Mouse (Mus musculus) liver, adult 2 months (tissue): ENCODE data around the gene Cx3cr1. TPM values are rescaled to one million over a fixed set of nuclear protein-coding genes. Genes with fewer than 3 reads are reported as not detected.

ENCODE experiments used
- DNase-seq: peaks from one replicate; pipeline ENCODE4 v3.0.0-alpha.2; 2011; ENCODE audit warnings: low read depth, low spot score; ENCODE audit errors: extremely low read depth
- H3K27ac ChIP-seq: fragments of 200-500 bp; replicated peaks from 2 replicates; pipeline ENCODE4 v1.5.1; 2012; ENCODE audit warnings: low read depth, mild to moderate bottlenecking, control low read depth, inconsistent platforms, low read length; ENCODE audit not compliant: insufficient read depth
- H3K27me3 ChIP-seq: fragments of 200-500 bp; 2 replicates; pipeline ENCODE4 v1.6.1; 2012; ENCODE audit warnings: mild to moderate bottlenecking, moderate library complexity, low read length, inconsistent platforms; ENCODE audit not compliant: control insufficient read depth, insufficient read depth
- H3K36me3 ChIP-seq: fragments of 200-500 bp; 2 replicates; pipeline ENCODE4 v1.6.1; 2012; ENCODE audit warnings: low read length, inconsistent platforms; ENCODE audit not compliant: control insufficient read depth, insufficient read depth
- H3K4me1 ChIP-seq: fragments of 200-500 bp; 2 replicates; pipeline ENCODE4 v1.6.1; 2011; ENCODE audit warnings: low read length; ENCODE audit not compliant: control insufficient read depth, insufficient read depth
- H3K4me3 ChIP-seq: fragments of 200-500 bp; 2 replicates; pipeline ENCODE4 v1.5.1; 2011; ENCODE audit warnings: low read depth, mild to moderate bottlenecking, control low read depth, low read length, moderate library complexity; ENCODE audit not compliant: insufficient read depth
- H3K79me2 ChIP-seq: fragments of 200-500 bp; 2 replicates; pipeline ENCODE4 v1.6.1; 2012; ENCODE audit warnings: inconsistent platforms, mild to moderate bottlenecking, low read length, moderate library complexity; ENCODE audit not compliant: control insufficient read depth, insufficient read depth
- H3K9ac ChIP-seq: fragments of 200-500 bp; 2 replicates; pipeline ENCODE4 v1.6.1; 2012; ENCODE audit warnings: low read depth, mild to moderate bottlenecking, control low read depth, inconsistent platforms, low read length
- CTCF ChIP-seq: fragments of 200-500 bp; IDR thresholded peaks from 2 replicates; pipeline ENCODE4 v1.5.1; 2011; ENCODE audit warnings: low read depth, low read length, control low read depth
- POLR2A ChIP-seq: fragments of 200-500 bp; IDR thresholded peaks from 2 replicates; pipeline ENCODE4 v1.6.1; 2011; ENCODE audit warnings: low read length, control low read depth; ENCODE audit not compliant: insufficient read depth; ENCODE audit errors: extremely low read depth
- WGBS: fragments of 180-500 bp; shearing (Covaris S2); methylation state at CpG from one replicate; pipeline ENCODE4 v1.1.7; 2018; 5-methylcytosine and 5-hydroxymethylcytosine counted together
- polyA plus RNA-seq: library from polyadenylated mRNA; depleted of rRNA; stranded (reverse); fragments of >200 nt; gene quantifications from 2 replicates; pipeline ENCODE4 v1.2.3, GENCODE M21; 2012
- total RNA-seq: library from RNA; depleted of rRNA; stranded (reverse); fragments of >200 nt; gene quantifications from 2 replicates; pipeline ENCODE4 v1.2.3, GENCODE M21; 2014

Gene Cx3cr1
- total and polyA plus RNA-seq, 2 experiments, result 0.09 to 0.39 TPM

GRCm38 (mm10) chr9:119999636-120000035 lies 70.0 kb downstream of the Cx3cr1 start:
- Histone ChIP-seq H3K27me3 (no peaks in the 10 kb centered on the region), H3K4me3 (no peak overlapping the region), H3K9ac (no peak overlapping the region), H3K36me3 (no peaks in the 10 kb centered on the region), H3K79me2 (no peaks in the 10 kb centered on the region), H3K4me1 (peaks cover 16% of the 10 kb centered on the region), H3K27ac (no peak overlapping the region)
- WGBS, result 57% methylated on average over 6 of the region's 6 CpGs
- TF ChIP-seq POLR2A (no peak), CTCF (no peak)
- no peak for DNase-seq

- H3K27me3 ChIP-seq, result no peaks in the 10 kb centered on the region
- TF ChIP-seq POLR2A (no peak), CTCF (no peak)
- no peak overlapping the region for H3K27ac ChIP-seq
- 62% methylated on average over 1 of the region's 1 CpGs for WGBS
- H3K36me3 ChIP-seq, result no peaks in the 10 kb centered on the region
- H3K4me3 ChIP-seq, result no peak overlapping the region
- no peak overlapping the region for H3K9ac ChIP-seq
- H3K4me1 ChIP-seq, result peaks cover 16% of the 10 kb centered on the region
- no peak for DNase-seq
- no peaks in the 10 kb centered on the region for H3K79me2 ChIP-seq
Measured at GRCm38 (mm10) chr9:119998776-119999175, 70.9 kb downstream of the Cx3cr1 start.

- no peak for TF ChIP-seq CTCF
- no peak for TF ChIP-seq POLR2A
- H3K27ac ChIP-seq, result no peak overlapping the region
- H3K9ac ChIP-seq, result no peak overlapping the region
- no peaks in the 10 kb centered on the region for H3K27me3 ChIP-seq
- no peaks in the 10 kb centered on the region for H3K79me2 ChIP-seq
- no peak overlapping the region for H3K4me3 ChIP-seq
- H3K4me1 ChIP-seq, result peaks cover 10% of the 10 kb centered on the region; the same call in 1 of the 2 replicates
- no peaks in the 10 kb centered on the region for H3K36me3 ChIP-seq
- 85% methylated on average over 4 of the region's 4 CpGs for WGBS
- DNase-seq, result no peak
Measured at GRCm38 (mm10) chr9:119996080-119996479, 73.6 kb downstream of the Cx3cr1 start.

GRCm38 (mm10) chr9:119994207-119994606 lies 75.5 kb downstream of the Cx3cr1 start:
- H3K27ac ChIP-seq, result no peak overlapping the region
- DNase-seq, result no peak

GRCm38 (mm10) chr9:119993092-119993844 lies 76.4 kb downstream of the Cx3cr1 start:
- Histone ChIP-seq H3K27me3 (no peaks in the 10 kb centered on the region), H3K9ac (no peak overlapping the region), H3K79me2 (no peaks in the 10 kb centered on the region), H3K36me3 (no peaks in the 10 kb centered on the region), H3K4me3 (no peak overlapping the region), H3K27ac (no peak overlapping the region), H3K4me1 (no peaks in the 10 kb centered on the region)
- no peak for TF ChIP-seq POLR2A
- no peak for TF ChIP-seq CTCF
- 70% methylated on average over 10 of the region's 10 CpGs for WGBS
- no peak for DNase-seq

More at GRCm38 (mm10) chr9:119994207-119994606, 75.5 kb downstream of the Cx3cr1 start:
- H3K79me2 ChIP-seq, result no peaks in the 10 kb centered on the region
- no peak for TF ChIP-seq POLR2A
- TF ChIP-seq CTCF, result no peak
- no peak overlapping the region for H3K9ac ChIP-seq
- 0 out of 2 replicates have a peak, but pooled peaks cover 5% of the 10 kb centered on the region for H3K4me1 ChIP-seq
- H3K4me3 ChIP-seq, result no peak overlapping the region
- 75% methylated on average over 7 of the region's 7 CpGs for WGBS
- H3K36me3 ChIP-seq, result no peaks in the 10 kb centered on the region
- no peaks in the 10 kb centered on the region for H3K27me3 ChIP-seq

- DNase-seq, result no peak
- no peaks in the 10 kb centered on the region for H3K27me3 ChIP-seq
- WGBS, result 68% methylated on average over 5 of the region's 5 CpGs
- no peaks in the 10 kb centered on the region for H3K79me2 ChIP-seq
- no peak overlapping the region for H3K27ac ChIP-seq
- H3K4me1 ChIP-seq, result no peaks in the 10 kb centered on the region
- no peak overlapping the region for H3K9ac ChIP-seq
- H3K36me3 ChIP-seq, result no peaks in the 10 kb centered on the region
- H3K4me3 ChIP-seq, result no peak overlapping the region
- TF ChIP-seq CTCF (no peak), POLR2A (no peak)
Measured at GRCm38 (mm10) chr9:119991310-119991709, 78.4 kb downstream of the Cx3cr1 start.
